Mouse (Mus musculus) ES-Bruce4 (cell line): ENCODE data around the gene Gm6034.
A peak's percentile ranks its signal among the peaks of the same experiment; 100 is the strongest.

Experiments used
- CTCF ChIP-seq: IDR thresholded peaks from one replicate; pipeline ENCODE4 v1.8.1; 2011; ENCODE audit warnings: low read depth, low read length
- EP300 ChIP-seq: IDR thresholded peaks from 2 replicates; pipeline ENCODE4 v1.6.1; 2011; ENCODE audit warnings: low read depth, low read length; ENCODE audit not compliant: insufficient read depth
- POLR2A ChIP-seq: IDR thresholded peaks from one replicate; pipeline ENCODE4 v1.8.1; 2011; ENCODE audit warnings: low read length; ENCODE audit not compliant: insufficient read depth

GRCm38 (mm10) chr17:35994175-35994878, 48.4 kb upstream of the Gm6034 start:
- TF ChIP-seq POLR2A (peak; percentile 74), CTCF (no peak), EP300 (no peak)
